ENCODE assay signal across 15 mouse cellular contexts in genomic region chr9:97103376-97104061, GRCm38 (mm10). TPM values are rescaled to one million over a fixed set of nuclear protein-coding genes. Genes with fewer than 3 reads are reported as not detected.
DNase-seq lines count a peak whose midpoint lies in the region; ATAC-seq and TF ChIP-seq lines count a peak whose summit lies in the region.
"Had no signal": no experiment of that assay in that cellular context is flagged by ENCODE, and none has a peak within 500 bp of the region (broad histone marks: within the 10 kb centered on the region; RNA-seq: fewer than 3 reads in every experiment).

No protein-coding gene starts in this region.

- TF ChIP-seq CTCF in embryonic fibroblast, embryonic 13.5 days (IDR thresholded peaks at IDR 0.05; ENCODE audit: borderline replicate concordance, insufficient read depth, low read length), result no peak

- no peak for TF ChIP-seq POLR2A in embryonic fibroblast, embryonic 13.5 days (IDR thresholded peaks at IDR 0.05; ENCODE audit: low read depth, low read length)

- no peak for ATAC-seq in forebrain, embryonic 11.5 days (replicated peaks; ENCODE audit: low FRiP score)
- ATAC-seq in kidney, embryonic 14.5 days (ENCODE audit: low FRiP score, low TSS enrichment), result no peak
- ATAC-seq: forebrain, embryonic 16.5 days had no signal

- H3K27ac ChIP-seq in embryonic fibroblast, embryonic 13.5 days (ENCODE audit: insufficient read depth, low read length), result peak overlapping the region; percentile 86
- H3K27ac ChIP-seq in macrophage, result peak overlapping the region; percentile 8; the same call in 1 of the 2 replicates
- no peak overlapping the region for H3K27ac ChIP-seq in forebrain, embryonic 11.5 days (ENCODE audit: low read depth, low read length)
- no peak overlapping the region for H3K27ac ChIP-seq in kidney, embryonic 14.5 days (ENCODE audit: low read depth, low read length)
- H3K27ac ChIP-seq: embryonic facial prominence, embryonic 12.5 days; hindbrain, embryonic 15.5 days; midbrain, embryonic 10.5 days had no signal

- peaks cover 91% of the 10 kb centered on the region for H3K79me2 ChIP-seq in macrophage (ENCODE audit: inconsistent target)

- H3K9me3 ChIP-seq in forebrain, embryonic 11.5 days (ENCODE audit: control insufficient read depth, low read length), result no peaks in the 10 kb centered on the region
- no peaks in the 10 kb centered on the region for H3K9me3 ChIP-seq in kidney, embryonic 14.5 days (ENCODE audit: control insufficient read depth, low read length)
- H3K9me3 ChIP-seq: embryonic facial prominence, embryonic 12.5 days; hindbrain, embryonic 15.5 days had no signal

- no peaks in the 10 kb centered on the region for H3K27me3 ChIP-seq in forebrain, embryonic 11.5 days (ENCODE audit: control insufficient read depth, insufficient read depth, low read length)
- no peaks in the 10 kb centered on the region for H3K27me3 ChIP-seq in kidney, embryonic 14.5 days (ENCODE audit: control insufficient read depth, insufficient read depth, low read length)
- H3K27me3 ChIP-seq: embryonic facial prominence, embryonic 12.5 days; hindbrain, embryonic 15.5 days had no signal

- no peak overlapping the region for H3K4me3 ChIP-seq in embryonic fibroblast, embryonic 13.5 days (ENCODE audit: insufficient read depth, low read length)
- H3K4me3 ChIP-seq in macrophage (ENCODE audit: inconsistent target), result no peak overlapping the region
- no peak overlapping the region for H3K4me3 ChIP-seq in forebrain, embryonic 11.5 days (ENCODE audit: low read depth, low read length)
- H3K4me3 ChIP-seq in kidney, embryonic 14.5 days (ENCODE audit: low read length), result no peak overlapping the region
- H3K4me3 ChIP-seq: embryonic facial prominence, embryonic 12.5 days; hindbrain, embryonic 15.5 days; midbrain, embryonic 10.5 days; myocyte had no signal

- no peak overlapping the region for H3K9ac ChIP-seq in forebrain, embryonic 11.5 days (ENCODE audit: low read length)
- no peak overlapping the region for H3K9ac ChIP-seq in kidney, embryonic 14.5 days (ENCODE audit: low read depth, low read length)
- H3K9ac ChIP-seq: embryonic facial prominence, embryonic 12.5 days; hindbrain, embryonic 15.5 days had no signal

- peaks cover 11% of the 10 kb centered on the region for H3K36me3 ChIP-seq in macrophage (ENCODE audit: inconsistent target)
- no peaks in the 10 kb centered on the region for H3K36me3 ChIP-seq in forebrain, embryonic 11.5 days (ENCODE audit: control insufficient read depth, insufficient read depth, low read length)
- H3K36me3 ChIP-seq in kidney, embryonic 14.5 days (ENCODE audit: control insufficient read depth, insufficient read depth, low read length), result peaks cover 9% of the 10 kb centered on the region; the same call in 1 of the 2 replicates
- H3K36me3 ChIP-seq: embryonic facial prominence, embryonic 12.5 days had no signal

- H3K4me2 ChIP-seq in forebrain, embryonic 11.5 days (ENCODE audit: low read depth, low read length, severe bottlenecking), result no peak overlapping the region
- H3K4me2 ChIP-seq in kidney, embryonic 14.5 days (replicated peaks; ENCODE audit: low read depth, low read length), result no peak overlapping the region
- H3K4me2 ChIP-seq: embryonic facial prominence, embryonic 12.5 days; hindbrain, embryonic 15.5 days had no signal

- DNase-seq in 416B (ENCODE audit: low read depth) (peak; percentile 68), ES-CJ7 (ENCODE audit: low read depth, low spot score) (peak; percentile 88)
- DNase-seq in frontal cortex, postnatal 25 days (ENCODE audit: low spot score in 2 of 2), result no peak
- DNase-seq in forebrain, embryonic 11.5 days (ENCODE audit: low spot score), result no peak
- DNase-seq: cerebellum, postnatal 10 days; kidney, adult 2 months; lung, adult 18-20 months had no signal

- WGBS in macrophage (ENCODE audit: missing documents), result 97% methylated on average over 2 of the region's 2 CpGs
- 83% methylated on average over 2 of the region's 2 CpGs for WGBS in forebrain, embryonic 11.5 days
- 82% methylated on average over 2 of the region's 2 CpGs for WGBS in kidney, embryonic 14.5 days

- H3K4me1 ChIP-seq in embryonic fibroblast, embryonic 13.5 days (ENCODE audit: control insufficient read depth, insufficient read depth, low read length), result peaks cover 4% of the 10 kb centered on the region
- no peaks in the 10 kb centered on the region for H3K4me1 ChIP-seq in forebrain, embryonic 11.5 days (replicated peaks; ENCODE audit: control insufficient read depth, insufficient read depth, low read length)
- H3K4me1 ChIP-seq in kidney, embryonic 14.5 days (ENCODE audit: control insufficient read depth, insufficient read depth, low read length), result no peaks in the 10 kb centered on the region
- H3K4me1 ChIP-seq: midbrain, embryonic 10.5 days had no signal

RNA-seq across cellular contexts. Expression of gene Slc25a36, which starts 7.4 kb away (rescaled TPM):
- polyA plus RNA-seq in embryonic fibroblast, embryonic 13.5 days (2011; ENCODE audit: insufficient read length, low read depth, missing spikeins), result 106 and 132 TPM in 2 replicates
- total RNA-seq in macrophage (2018; cell fraction: chromatin; rRNA removed), result 100 to 1,000 TPM; 101 to 374 (median 285) TPM
- 10 to 100 TPM; 13.6 to 46.8 (median 28.4) TPM for total RNA-seq in macrophage (2018; cell fraction: cytosol; rRNA removed)
- total RNA-seq in macrophage (2018; cell fraction: nucleus; rRNA removed), result 100 to 1,000 TPM in 25 of 26 experiments, 10 to 100 TPM in 1; 99.3 to 306 (median 200) TPM
- 26.4 to 34.9 TPM (median 30.1 TPM) in 3 replicates for polyA plus RNA-seq in macrophage (2018)
- polyA plus RNA-seq in forebrain, embryonic 11.5 days (2014; fragmentation: Nextera tagmentation; extraction: Ambion mirVana), result 66.1 and 78.0 TPM in 2 replicates
- polyA plus RNA-seq in kidney, embryonic 14.5 days (2014; fragmentation: Nextera tagmentation; extraction: Ambion mirVana), result 68.8 and 110 TPM in 2 replicates

Comparison
In these comparisons a context has a peak if more than half of its experiments do, and no peak if none do; other contexts are left out.
1. DNase-seq: peak in 416B (single experiment) and ES-CJ7 (single experiment); none in frontal cortex, postnatal 25 days (0 of 2) and forebrain, embryonic 11.5 days (single experiment).
2. H3K27ac ChIP-seq: peak in embryonic fibroblast, embryonic 13.5 days (single experiment) and macrophage (single experiment); none in forebrain, embryonic 11.5 days (single experiment) and kidney, embryonic 14.5 days (single experiment).